In genomic region chr1:131795171-131795570, GRCm38 (mm10) we compare ENCODE assay signal across 23 mouse cellular contexts. TPM values are rescaled to one million over a fixed set of nuclear protein-coding genes. Genes with fewer than 3 reads are reported as not detected.
"Had no signal": no experiment of that assay in that cellular context is flagged by ENCODE, and none has a peak within 500 bp of the region (broad histone marks: within the 10 kb centered on the region; RNA-seq: fewer than 3 reads in every experiment).

No protein-coding gene starts in this region.

- H3K36me3 ChIP-seq: heart, embryonic 13.5 days; heart, embryonic 15.5 days; hindbrain, embryonic 13.5 days; hindbrain, embryonic 15.5 days; kidney, embryonic 15.5 days; limb, embryonic 10.5 days; limb, embryonic 12.5 days; liver, embryonic 13.5 days; liver, embryonic 15.5 days had no signal

- H3K27ac ChIP-seq: gastrocnemius, adult 2 months; heart, adult 2 months; heart, embryonic 13.5 days; heart, embryonic 15.5 days; hindbrain, embryonic 13.5 days; hindbrain, embryonic 15.5 days; hindbrain, postnatal 0 days; kidney, embryonic 15.5 days; kidney, postnatal 0 days; layer of hippocampus, adult 2 months; left cerebral cortex, adult 2 months; limb, embryonic 10.5 days; limb, embryonic 12.5 days; liver, embryonic 13.5 days; liver, embryonic 15.5 days had no signal

- H3K4me3 ChIP-seq: gastrocnemius, adult 2 months; heart, adult 2 months; heart, embryonic 13.5 days; heart, embryonic 15.5 days; hindbrain, embryonic 13.5 days; hindbrain, embryonic 15.5 days; kidney, embryonic 15.5 days; layer of hippocampus, adult 2 months; left cerebral cortex, adult 2 months; limb, embryonic 10.5 days; limb, embryonic 12.5 days; liver, embryonic 13.5 days; liver, embryonic 15.5 days had no signal

- H3K27me3 ChIP-seq: hindbrain, embryonic 15.5 days; limb, embryonic 12.5 days had no signal

- H3K9ac ChIP-seq: heart, embryonic 13.5 days; heart, embryonic 15.5 days; hindbrain, embryonic 13.5 days; hindbrain, embryonic 15.5 days; kidney, embryonic 15.5 days; limb, embryonic 12.5 days; liver, embryonic 13.5 days; liver, embryonic 15.5 days; liver, postnatal 0 days had no signal

- H3K4me1 ChIP-seq: heart, embryonic 15.5 days; hindbrain, embryonic 15.5 days; liver, embryonic 13.5 days; liver, embryonic 15.5 days had no signal

- DNase-seq: gastrocnemius, adult 2 months; gastrocnemius, postnatal 10 days; gastrocnemius, postnatal 25 days; heart, adult 2 months; heart, postnatal 14 days; heart, postnatal 36 days; liver, embryonic 13.5 days; liver, postnatal 0 days had no signal

RNA-seq across cellular contexts. Expression of gene Pm20d1, which starts 2.0 kb away (rescaled TPM):
- total RNA-seq: hematopoietic stem cell, adult 5-6 weeks had no signal

RNA-seq across cellular contexts. Expression of gene Slc26a9, which starts 51.3 kb away (rescaled TPM):
- total RNA-seq: gastrocnemius, adult 2 months; gastrocnemius, postnatal 10 days; gastrocnemius, postnatal 25 days; heart, adult 2 months; heart, postnatal 14 days; heart, postnatal 36 days; hematopoietic stem cell, adult 5-6 weeks had no signal
- polyA plus RNA-seq: heart, embryonic 11.5 days; limb, embryonic 10.5 days; limb, embryonic 12.5 days; liver, embryonic 11.5 days; liver, embryonic 13.5 days; liver, embryonic 15.5 days; liver, postnatal 0 days had no signal
